Mouse (Mus musculus): Measurements from ENCODE around the gene Clip4.

The Clip4 gene

GRCm38 (mm10) chr17:71874077-71874476 is 105.8 kb downstream of the Clip4 start:
- DNase-seq (ENCODE audit: low read depth): peak; percentile 52

GRCm38 (mm10) chr17:71874795-71875194 is 106.5 kb downstream of the Clip4 start:
- DNase-seq (ENCODE audit: low read depth): no peak

GRCm38 (mm10) chr17:71875492-71875891 is 107.2 kb downstream of the Clip4 start:
- no peak for DNase-seq (ENCODE audit: low read depth)

GRCm38 (mm10) chr17:71881369-71881768 is 113.1 kb downstream of the Clip4 start:
- DNase-seq (ENCODE audit: low read depth): no peak

- DNase-seq (ENCODE audit: low read depth): no peak
These were observed 140.8 kb downstream of the Clip4 start for GRCm38 (mm10) chr17:71909107-71909506.

GRCm38 (mm10) chr17:71913188-71913587 is 144.9 kb downstream of the Clip4 start:
- DNase-seq (ENCODE audit: low read depth): no peak

Data from 416B (cell line).